Mouse (Mus musculus) MEL (cell line): ENCODE measurements around the gene Ttc17. TPM values are rescaled to one million over a fixed set of nuclear protein-coding genes. Genes with fewer than 3 reads are reported as not detected.

Source experiments
- DNase-seq: peaks from one replicate; pipeline ENCODE4 v3.0.0; 2011; ENCODE audit warnings: low read depth, low spot score
- H3K27ac ChIP-seq: 2 replicates; pipeline ENCODE4 v1.5.1; 2012; ENCODE audit warnings: low read depth, mild to moderate bottlenecking, control low read depth, low read length, moderate library complexity; ENCODE audit not compliant: control insufficient read depth
- H3K27me3 ChIP-seq, 2 experiments: fragments of 150-350 bp in 1 of 2; sonication (generic) in 1 of 2; 2 replicates each; pipeline ENCODE4 v1.6.1; 2012; ENCODE audit warnings: low read length in 2 of 2, mild to moderate bottlenecking in 2 of 2, improper control_type of control experiment in 1 of 2, moderate library complexity in 1 of 2; ENCODE audit not compliant: insufficient read depth in 2 of 2, control insufficient read depth in 1 of 2
- H3K36me3 ChIP-seq, 2 experiments: 2 replicates each; pipeline ENCODE4 v1.6.1; 2012 to 2014; ENCODE audit warnings: low read length in 2 of 2, improper control_type of control experiment in 1 of 2, inconsistent platforms in 1 of 2, mild to moderate bottlenecking in 1 of 2; ENCODE audit not compliant: insufficient read depth in 2 of 2, control insufficient read depth in 1 of 2
- H3K4me1 ChIP-seq, 2 experiments: fragments of 150-350 bp in 1 of 2; sonication (generic) in 1 of 2; 2 replicates each; pipeline ENCODE4 v1.6.1; 2012; ENCODE audit warnings: low read length in 2 of 2, improper control_type of control experiment in 1 of 2, mild to moderate bottlenecking in 1 of 2; ENCODE audit not compliant: insufficient read depth in 2 of 2, control insufficient read depth in 1 of 2
- H3K4me3 ChIP-seq, 2 experiments: fragments of 150-350 bp in 1 of 2; sonication (generic) in 1 of 2; 2 replicates each; pipeline ENCODE4 v1.5.1; 2012; ENCODE audit warnings: low read depth in 2 of 2, low read length in 2 of 2, mild to moderate bottlenecking in 2 of 2, moderate library complexity in 2 of 2, control low read depth in 1 of 2, improper control_type of control experiment in 1 of 2; ENCODE audit not compliant: control insufficient read depth in 1 of 2, insufficient read depth in 1 of 2
- H3K79me2 ChIP-seq: 2 replicates; pipeline ENCODE4 v1.6.1; 2012; ENCODE audit warnings: mild to moderate bottlenecking, low read length, moderate library complexity; ENCODE audit not compliant: control insufficient read depth, poor library complexity, insufficient read depth
- H3K9ac ChIP-seq: 2 replicates; pipeline ENCODE4 v1.6.1; 2012; ENCODE audit warnings: low read depth, mild to moderate bottlenecking, control low read depth, low read length, moderate library complexity; ENCODE audit not compliant: control insufficient read depth, poor library complexity, severe bottlenecking
- H3K9me3 ChIP-seq: fragments of 150-350 bp; sonication (generic); replicated peaks from 2 replicates; pipeline ENCODE4 v1.6.1; 2012; ENCODE audit warnings: mild to moderate bottlenecking, low read length, improper control_type of control experiment, moderate library complexity; ENCODE audit not compliant: insufficient read depth
- CHD1 ChIP-seq: IDR thresholded peaks from 2 replicates; pipeline ENCODE4 v1.6.1; 2012; ENCODE audit warnings: low read depth, mild to moderate bottlenecking, inconsistent platforms, low read length, improper control_type of control experiment
- CHD2 ChIP-seq: IDR thresholded peaks from 2 replicates; pipeline ENCODE4 v1.6.1; 2011; ENCODE audit warnings: low read length, improper control_type of control experiment
- CTCF ChIP-seq, 3 experiments: IDR thresholded peaks in 2 of 3; conservative IDR thresholded peaks in 1 of 3; 2 replicates each; pipeline ENCODE4 v1.5.1; 2011 to 2012; ENCODE audit warnings: low read length in 3 of 3, low read depth in 2 of 3, mild to moderate bottlenecking in 2 of 3, improper control_type of control experiment in 1 of 3, inconsistent platforms in 1 of 3, mixed read lengths in 1 of 3, moderate library complexity in 1 of 3; ENCODE audit not compliant: control insufficient read depth in 1 of 3, insufficient read depth in 1 of 3, poor library complexity in 1 of 3, severe bottlenecking in 1 of 3
- E2F4 ChIP-seq: IDR thresholded peaks from 2 replicates; pipeline ENCODE4 v1.6.1; 2011; ENCODE audit warnings: low read depth, low read length, improper control_type of control experiment, borderline replicate concordance
- ELF1 ChIP-seq: IDR thresholded peaks from 2 replicates; pipeline ENCODE4 v1.6.1; 2014; ENCODE audit warnings: low read depth, mild to moderate bottlenecking, inconsistent platforms, low read length, improper control_type of control experiment, moderate library complexity
- ETS1 ChIP-seq: IDR thresholded peaks from 2 replicates; pipeline ENCODE4 v1.6.1; 2012; ENCODE audit warnings: low read depth, mild to moderate bottlenecking, inconsistent platforms, low read length, improper control_type of control experiment, moderate library complexity
- GABPA ChIP-seq: IDR thresholded peaks from 2 replicates; pipeline ENCODE4 v1.6.1; 2012; ENCODE audit warnings: low read depth, mild to moderate bottlenecking, inconsistent platforms, low read length, improper control_type of control experiment, moderate library complexity
- GATA1 ChIP-seq: IDR thresholded peaks from 2 replicates; pipeline ENCODE4 v1.6.1; 2011; ENCODE audit warnings: low read depth, low read length, improper control_type of control experiment
- HCFC1 ChIP-seq: IDR thresholded peaks from 2 replicates; pipeline ENCODE4 v1.6.1; 2012; ENCODE audit warnings: low read depth, mild to moderate bottlenecking, inconsistent platforms, low read length, improper control_type of control experiment, moderate library complexity
- JUND ChIP-seq: IDR thresholded peaks from 2 replicates; pipeline ENCODE4 v1.6.1; 2011; ENCODE audit warnings: low read depth, mild to moderate bottlenecking, improper control_type of control experiment, low read length
- KAT2A ChIP-seq: conservative IDR thresholded peaks from 2 replicates; pipeline ENCODE4 v1.6.1; 2012; ENCODE audit warnings: low read depth, low read length, improper control_type of control experiment, inconsistent platforms
- MAFK ChIP-seq: IDR thresholded peaks from 2 replicates; pipeline ENCODE4 v1.6.1; 2011; ENCODE audit warnings: low read depth, mild to moderate bottlenecking, low read length, improper control_type of control experiment, borderline replicate concordance
- MAX ChIP-seq: IDR thresholded peaks from 2 replicates; pipeline ENCODE4 v1.6.1; 2011; ENCODE audit warnings: low read length, improper control_type of control experiment
- MAZ ChIP-seq: IDR thresholded peaks from 2 replicates; pipeline ENCODE4 v1.6.1; 2012; ENCODE audit warnings: low read depth, mild to moderate bottlenecking, inconsistent platforms, low read length, improper control_type of control experiment
- MEF2A ChIP-seq: IDR thresholded peaks from 2 replicates; pipeline ENCODE4 v1.6.1; 2014; ENCODE audit warnings: low read depth, mild to moderate bottlenecking, inconsistent platforms, low read length, improper control_type of control experiment; ENCODE audit not compliant: poor library complexity, insufficient replicate concordance, severe bottlenecking; ENCODE audit errors: extremely low read depth
- MXI1 ChIP-seq: IDR thresholded peaks from 2 replicates; pipeline ENCODE4 v1.6.1; 2011; ENCODE audit warnings: mild to moderate bottlenecking, low read depth, low read length, improper control_type of control experiment
- MYB ChIP-seq: IDR thresholded peaks from 2 replicates; pipeline ENCODE4 v1.6.1; 2011; ENCODE audit warnings: mild to moderate bottlenecking, low read depth, low read length, improper control_type of control experiment
- MYC ChIP-seq: IDR thresholded peaks from 2 replicates; pipeline ENCODE4 v1.6.1; 2011; ENCODE audit warnings: low read depth, mild to moderate bottlenecking, low read length, improper control_type of control experiment, moderate library complexity
- NELFE ChIP-seq: IDR thresholded peaks from 2 replicates; pipeline ENCODE4 v1.6.1; 2011; ENCODE audit warnings: low read depth, low read length, improper control_type of control experiment
- POLR2AphosphoS2 ChIP-seq: IDR thresholded peaks from 2 replicates; pipeline ENCODE4 v1.6.1; 2011; ENCODE audit warnings: low read length, improper control_type of control experiment
- SIN3A ChIP-seq: IDR thresholded peaks from 2 replicates; pipeline ENCODE4 v1.6.1; 2012; ENCODE audit warnings: low read length, improper control_type of control experiment, inconsistent platforms
- SMC3 ChIP-seq: IDR thresholded peaks from 2 replicates; pipeline ENCODE4 v1.6.1; 2011; ENCODE audit warnings: low read depth, low read length, improper control_type of control experiment
- TAL1 ChIP-seq: IDR thresholded peaks from 2 replicates; pipeline ENCODE4 v1.6.1; 2012; ENCODE audit warnings: mild to moderate bottlenecking, inconsistent platforms, low read length, moderate library complexity, mixed read lengths
- TBP ChIP-seq: IDR thresholded peaks from 2 replicates; pipeline ENCODE4 v1.8.0; 2011; ENCODE audit warnings: low read depth, low read length, improper control_type of control experiment
- TCF12 ChIP-seq: IDR thresholded peaks from 2 replicates; pipeline ENCODE4 v1.6.1; 2014; ENCODE audit warnings: low read depth, mild to moderate bottlenecking, inconsistent platforms, low read length, improper control_type of control experiment, moderate library complexity
- USF2 ChIP-seq, 2 experiments: IDR thresholded peaks; 2 replicates each; pipeline ENCODE4 v1.6.1; 2011 to 2012; ENCODE audit warnings: improper control_type of control experiment in 2 of 2, low read length in 2 of 2, borderline replicate concordance in 1 of 2, inconsistent platforms in 1 of 2, low read depth in 1 of 2, mild to moderate bottlenecking in 1 of 2; ENCODE audit not compliant: insufficient read depth in 1 of 2
- ZC3H11A ChIP-seq: IDR thresholded peaks from 2 replicates; pipeline ENCODE4 v1.6.1; 2012; ENCODE audit warnings: low read depth, mild to moderate bottlenecking, inconsistent platforms, low read length, improper control_type of control experiment
- ZKSCAN1 ChIP-seq: IDR thresholded peaks from 2 replicates; pipeline ENCODE4 v1.6.1; 2012; ENCODE audit warnings: low read depth, mild to moderate bottlenecking, inconsistent platforms, low read length, improper control_type of control experiment, moderate library complexity
- ZMIZ1 ChIP-seq: IDR thresholded peaks from 2 replicates; pipeline ENCODE4 v1.6.1; 2012; ENCODE audit warnings: low read depth, mild to moderate bottlenecking, inconsistent platforms, low read length, improper control_type of control experiment, moderate library complexity
- polyA plus RNA-seq, 2 experiments: library from polyadenylated mRNA; stranded (reverse) in 1 of 2; unstranded in 1 of 2; fragments of >175 nt in 1 of 2; fragments of >200 nt in 1 of 2; gene quantifications; 2 replicates each; pipeline versions ENCODE4 v1.2.1 to v1.2.4; 2012; ENCODE audit warnings: low replicate concordance in 2 of 2, low read depth in 1 of 2; ENCODE audit not compliant: insufficient read length in 2 of 2, insufficient read depth in 1 of 2, missing spikeins in 1 of 2
- total RNA-seq: library from RNA; depleted of rRNA; stranded (reverse); fragments of 300-350 nt; gene quantifications from 2 replicates; pipeline ENCODE4 v1.2.3, GENCODE M21; 2012

Ttc17 gene
- total and polyA plus RNA-seq, 3 experiments = 7.0 to 10.2 TPM; not detected in 1

- no peak for TF ChIP-seq POLR2AphosphoS2
- TF ChIP-seq HCFC1 = no peak
- TF ChIP-seq CHD2 = no peak
- TF ChIP-seq JUND = no peak
- TF ChIP-seq MXI1 = no peak
- TF ChIP-seq ZC3H11A = no peak
- TF ChIP-seq TBP = no peak
- no peak for TF ChIP-seq TCF12
- TF ChIP-seq ZKSCAN1 = no peak
- TF ChIP-seq GABPA = no peak
- no peak for TF ChIP-seq CTCF (IDR thresholded peaks at IDR 0.05 in 2 of 3, conservative IDR thresholded peaks at IDR 0.05 in 1 of 3; ENCODE audit: control insufficient read depth in 1 of 3, insufficient read depth in 1 of 3, low read depth in 2 of 3, low read length in 3 of 3, poor library complexity in 1 of 3, severe bottlenecking in 1 of 3)
- no peak for TF ChIP-seq NELFE
- TF ChIP-seq USF2 (IDR thresholded peaks at IDR 0.05; ENCODE audit: borderline replicate concordance in 1 of 2, insufficient read depth in 1 of 2, low read depth in 1 of 2, low read length in 2 of 2) = no peak
- TF ChIP-seq ZMIZ1 = no peak
- TF ChIP-seq SIN3A = no peak
- no peak for DNase-seq
- Histone ChIP-seq H3K79me2 (no peaks in the 10 kb centered on the region), H3K36me3 (0 out of 4 replicates have a peak, but pooled peaks cover 0 to 2% of the 10 kb centered on the region in 2 experiments), H3K27me3 (no peaks in the 10 kb centered on the region), H3K4me1 (no peaks in the 10 kb centered on the region), H3K9me3 (no peaks in the 10 kb centered on the region), H3K4me3 (no peak overlapping the region), H3K9ac (no peak overlapping the region), H3K27ac (no peak overlapping the region)
Observed at GRCm38 (mm10) chr2:94339495-94339894, 67.0 kb downstream of the Ttc17 start.

GRCm38 (mm10) chr2:94336336-94336735 is 70.2 kb downstream of the Ttc17 start:
- no peak for TF ChIP-seq MAFK
- no peak for TF ChIP-seq ELF1
- TF ChIP-seq MEF2A = no peak
- no peak for TF ChIP-seq MYB
- no peak for TF ChIP-seq ETS1
- TF ChIP-seq GATA1 = no peak
- TF ChIP-seq E2F4 = no peak
- TF ChIP-seq MYC = no peak
- TF ChIP-seq MAZ = no peak
- no peak for TF ChIP-seq MXI1
- TF ChIP-seq CHD1 = no peak
- no peak for TF ChIP-seq HCFC1
- TF ChIP-seq SMC3 = no peak
- no peak for TF ChIP-seq CHD2
- no peak for TF ChIP-seq NELFE
- no peak for TF ChIP-seq TAL1
- TF ChIP-seq MAX = no peak
- no peak for TF ChIP-seq KAT2A
- TF ChIP-seq POLR2AphosphoS2 = no peak
- TF ChIP-seq TBP = no peak
- Histone ChIP-seq H3K36me3 (0 out of 4 replicates have a peak, but pooled peaks cover 0 to 2% of the 10 kb centered on the region in 2 experiments), H3K27me3 (no peaks in the 10 kb centered on the region), H3K27ac (no peak overlapping the region), H3K9ac (no peak overlapping the region), H3K79me2 (no peaks in the 10 kb centered on the region), H3K4me1 (no peaks in the 10 kb centered on the region), H3K9me3 (no peaks in the 10 kb centered on the region), H3K4me3 (no peak overlapping the region)
- no peak for DNase-seq
